Mouse (Mus musculus) C2C12 (cell line): ENCODE results near the gene Ydjc. TPM values are rescaled to one million over a fixed set of nuclear protein-coding genes. Genes with fewer than 3 reads are reported as not detected.

Experiments used
- H3K27me3 ChIP-seq: one replicate; pipeline ENCODE4 v1.6.1; 2011; ENCODE audit not compliant: control insufficient read depth, insufficient read depth, insufficient read length
- H3K36me3 ChIP-seq: one replicate; pipeline ENCODE4 v1.6.1; 2011; ENCODE audit not compliant: control insufficient read depth, insufficient read depth
- H3K4me3 ChIP-seq: one replicate; pipeline ENCODE4 v1.5.1; 2011; ENCODE audit warnings: mild to moderate bottlenecking, control low read depth; ENCODE audit not compliant: poor library complexity, insufficient read depth, severe bottlenecking
- H3K79me2 ChIP-seq: one replicate; pipeline ENCODE4 v1.6.1; 2011; ENCODE audit not compliant: control insufficient read depth, insufficient read depth
- H3K79me3 ChIP-seq: one replicate; pipeline ENCODE4 v1.6.1; 2011; ENCODE audit warnings: low read depth, control low read depth
- H3ac ChIP-seq: one replicate; pipeline ENCODE3; 2011; ENCODE audit warnings: low read depth; ENCODE audit not compliant: control insufficient read depth, insufficient read length
- CEBPB ChIP-seq: IDR thresholded peaks from one replicate; pipeline ENCODE4 v1.6.1; 2011; ENCODE audit warnings: low read depth, mild to moderate bottlenecking, control low read depth, moderate library complexity
- CTCF ChIP-seq: IDR thresholded peaks from one replicate; pipeline ENCODE4 v1.5.1; 2011; ENCODE audit not compliant: control insufficient read depth, insufficient read depth, insufficient read length
- FOSL1 ChIP-seq: IDR thresholded peaks from one replicate; pipeline ENCODE4 v1.8.0; 2011; ENCODE audit warnings: mild to moderate bottlenecking, low read length; ENCODE audit not compliant: poor library complexity, insufficient read depth, severe bottlenecking
- MAX ChIP-seq: IDR thresholded peaks from one replicate; pipeline ENCODE4 v1.6.1; 2011; ENCODE audit warnings: mild to moderate bottlenecking, control low read depth
- MYOD1 ChIP-seq: IDR thresholded peaks from one replicate; pipeline ENCODE4 v1.6.1; 2011; ENCODE audit warnings: low read depth; ENCODE audit not compliant: control insufficient read depth, insufficient read length
- MYOG ChIP-seq: IDR thresholded peaks from one replicate; pipeline ENCODE4 v1.6.1; 2011; ENCODE audit not compliant: control insufficient read depth, insufficient read length; ENCODE audit errors: extremely low read depth
- USF1 ChIP-seq: IDR thresholded peaks from one replicate; pipeline ENCODE4 v1.6.1; 2011; ENCODE audit warnings: low read depth, mild to moderate bottlenecking, control low read depth, moderate library complexity
- polyA plus RNA-seq: library from polyadenylated mRNA; unstranded; fragments of >200 nt; fragmentation: generic; extraction: Trizol; gene quantifications from one replicate; pipeline ENCODE4 v1.2.1, GENCODE M21; 2012; ENCODE audit warnings: missing spikeins

The Ydjc gene
- polyA plus RNA-seq, 1 experiment, result 5.6 TPM

DNA sequence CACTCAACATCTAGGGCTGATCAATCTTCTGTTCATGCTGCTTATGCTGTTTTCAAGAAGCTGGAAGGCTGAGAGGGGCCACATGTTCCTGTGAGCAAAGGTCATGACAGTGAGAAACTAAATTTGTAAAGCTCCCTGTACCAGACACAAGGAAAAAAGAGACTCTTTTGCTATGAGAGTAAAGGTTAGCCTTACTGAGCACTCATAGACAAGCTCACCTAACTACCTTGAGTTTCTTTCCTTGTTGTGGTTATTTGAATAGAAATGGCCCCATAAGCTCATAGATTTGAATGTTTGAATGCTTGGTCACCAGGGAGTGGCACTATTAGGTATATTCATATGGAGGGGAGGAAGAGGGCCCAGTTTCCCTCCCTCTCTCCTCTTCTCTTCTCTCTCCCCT lies 22.8 kb downstream of the Ydjc start:
- no peak for TF ChIP-seq CTCF
- no peak for TF ChIP-seq USF1
- TF ChIP-seq MYOD1, result no peak
- TF ChIP-seq FOSL1, result no peak
- no peak for TF ChIP-seq CEBPB
- no peak for TF ChIP-seq MYOG
- no peak for TF ChIP-seq MAX
- Histone ChIP-seq H3K79me3 (peaks cover 63% of the 10 kb centered on the region), H3K4me3 (no peak overlapping the region), H3K36me3 (peaks cover 70% of the 10 kb centered on the region), H3K79me2 (peaks cover 100% of the 10 kb centered on the region), H3K27me3 (no peaks in the 10 kb centered on the region), H3ac (no peak overlapping the region)

DNA sequence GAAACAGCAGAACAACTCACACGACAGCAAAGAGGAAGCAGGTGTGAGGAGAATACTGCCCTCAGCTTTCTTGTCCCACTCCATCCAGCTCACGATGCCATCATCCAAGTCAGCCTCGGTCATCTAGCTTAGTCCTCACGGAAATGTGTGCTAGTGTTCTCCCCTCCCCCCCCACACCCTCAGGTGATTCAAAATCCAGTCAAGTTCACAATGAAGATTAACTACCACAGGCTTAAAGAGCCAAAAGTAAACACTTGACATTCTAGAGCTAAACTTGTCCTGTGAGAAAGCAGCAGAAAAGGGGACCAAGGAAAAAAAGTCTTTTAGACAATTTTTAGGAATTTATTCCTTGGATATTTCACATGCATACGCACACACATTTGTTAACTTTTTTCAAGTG lies 23.6 kb downstream of the Ydjc start:
- Histone ChIP-seq H3K79me2 (peaks cover 100% of the 10 kb centered on the region), H3K4me3 (no peak overlapping the region), H3K36me3 (peaks cover 73% of the 10 kb centered on the region), H3K79me3 (peaks cover 70% of the 10 kb centered on the region), H3K27me3 (no peaks in the 10 kb centered on the region), H3ac (no peak overlapping the region)
- TF ChIP-seq CEBPB (no peak), CTCF (no peak), MAX (no peak), FOSL1 (no peak)

DNA sequence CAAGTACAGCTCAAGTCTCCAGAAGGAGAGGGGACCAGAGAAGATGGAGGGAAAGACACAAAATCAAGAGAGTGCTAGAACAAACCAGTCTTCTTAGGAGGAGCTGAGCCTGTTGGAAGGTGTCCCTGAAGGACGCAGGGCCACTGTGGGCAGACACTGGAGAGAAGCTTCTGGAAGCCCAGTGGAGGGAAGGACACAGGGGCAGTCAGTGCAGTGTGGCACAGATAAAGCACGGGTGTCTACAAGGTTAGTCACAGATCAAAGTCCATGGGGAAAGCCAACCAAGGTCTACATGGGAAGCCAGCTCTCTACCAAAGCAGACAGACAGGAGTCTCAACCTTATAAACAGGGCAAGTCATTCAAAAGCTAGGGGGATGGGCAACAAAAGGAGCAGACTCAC lies 31.3 kb downstream of the Ydjc start:
- peaks cover 50% of the 10 kb centered on the region for H3K36me3 ChIP-seq

DNA sequence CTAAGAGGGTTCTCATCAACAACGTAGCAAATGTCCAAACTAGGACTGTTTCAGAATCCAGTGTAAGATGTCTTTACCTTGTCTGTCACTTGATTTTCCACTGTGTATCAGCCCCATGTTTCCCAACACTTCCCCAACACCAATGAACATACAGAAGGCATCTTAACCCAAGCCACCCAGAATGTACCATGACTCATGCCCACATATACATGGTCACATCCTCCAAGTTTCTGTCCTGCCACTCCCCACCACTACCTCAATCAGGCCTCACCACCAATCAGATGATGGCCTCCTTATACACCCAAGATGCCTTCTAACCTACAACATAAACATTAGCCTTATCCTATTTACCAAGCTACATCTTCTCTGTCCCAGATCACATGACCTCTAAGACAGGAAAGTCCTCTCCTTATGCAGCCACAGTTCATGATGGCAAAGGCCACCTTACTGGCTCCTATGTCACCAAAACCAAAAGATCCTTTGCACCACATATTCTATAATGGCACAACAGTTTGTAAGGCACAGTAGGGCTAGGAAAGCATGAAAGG lies 33.3 kb downstream of the Ydjc start:
- Histone ChIP-seq H3K79me2 (peaks cover 99% of the 10 kb centered on the region), H3ac (no peak overlapping the region), H3K79me3 (peaks cover 86% of the 10 kb centered on the region), H3K36me3 (peaks cover 41% of the 10 kb centered on the region), H3K4me3 (no peak overlapping the region), H3K27me3 (no peaks in the 10 kb centered on the region)
- TF ChIP-seq USF1 (no peak), MAX (no peak), FOSL1 (no peak), MYOD1 (no peak), MYOG (no peak), CEBPB (no peak), CTCF (no peak)

More for the DNA sequence above, 31.3 kb downstream of the Ydjc start:
- no peak overlapping the region for H3K4me3 ChIP-seq
- H3K79me2 ChIP-seq, result peaks cover 99% of the 10 kb centered on the region
- H3ac ChIP-seq, result no peak overlapping the region
- H3K79me3 ChIP-seq, result peaks cover 78% of the 10 kb centered on the region
- no peak for TF ChIP-seq FOSL1
- no peak for TF ChIP-seq MAX
- TF ChIP-seq MYOD1, result no peak
- TF ChIP-seq USF1, result no peak
- no peak for TF ChIP-seq MYOG
- TF ChIP-seq CTCF, result no peak
- no peak for TF ChIP-seq CEBPB
- no peaks in the 10 kb centered on the region for H3K27me3 ChIP-seq

DNA sequence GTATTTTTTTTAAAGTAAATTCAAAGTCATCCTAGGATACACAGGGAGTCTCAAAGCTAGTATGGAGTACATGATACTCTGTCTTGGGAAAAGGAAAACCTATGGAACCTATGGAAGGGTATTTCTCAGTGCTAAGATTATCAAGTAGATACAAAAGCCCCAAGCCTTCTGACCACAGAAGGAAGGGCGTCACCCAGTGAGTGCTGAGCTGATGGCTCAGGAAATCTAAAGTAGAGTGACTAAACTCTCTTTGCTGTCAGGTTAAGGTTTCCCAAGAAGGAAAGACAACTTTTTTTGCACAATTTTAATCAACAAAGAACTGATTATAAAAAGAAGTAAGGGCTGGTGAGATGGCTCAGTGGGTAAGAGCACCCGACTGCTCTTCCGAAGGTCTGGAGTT lies 35.3 kb downstream of the Ydjc start:
- peaks cover 21% of the 10 kb centered on the region for H3K36me3 ChIP-seq
- no peaks in the 10 kb centered on the region for H3K27me3 ChIP-seq
- peaks cover 100% of the 10 kb centered on the region for H3K79me2 ChIP-seq
- H3ac ChIP-seq, result no peak overlapping the region
- H3K4me3 ChIP-seq, result no peak overlapping the region
- peaks cover 89% of the 10 kb centered on the region for H3K79me3 ChIP-seq
- TF ChIP-seq CTCF (no peak), USF1 (no peak), MAX (no peak), MYOG (no peak), FOSL1 (no peak), MYOD1 (no peak), CEBPB (no peak)

DNA sequence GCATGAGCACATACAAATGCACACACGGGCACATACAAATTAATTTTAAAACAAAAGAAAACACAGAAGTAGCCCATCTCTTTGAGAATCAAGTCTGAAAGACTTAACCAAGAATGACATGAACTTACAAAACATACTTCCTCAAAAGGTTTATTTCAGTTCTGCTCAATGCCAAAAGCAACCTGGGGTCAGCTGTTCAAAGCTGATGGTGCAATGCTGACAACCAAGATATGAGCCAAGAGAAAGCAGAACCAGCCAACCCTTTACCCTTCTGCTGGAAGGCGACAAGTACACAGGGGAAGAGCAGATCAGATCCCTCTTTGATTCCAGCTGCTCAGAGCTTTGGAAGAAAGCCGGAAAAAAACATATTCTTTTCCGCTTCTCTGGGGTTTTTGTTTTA lies 37.0 kb downstream of the Ydjc start:
- H3K79me2 ChIP-seq, result peaks cover 100% of the 10 kb centered on the region
- TF ChIP-seq MAX, result no peak
- TF ChIP-seq MYOD1, result no peak
- TF ChIP-seq CTCF, result no peak
- no peak for TF ChIP-seq FOSL1
- no peak for TF ChIP-seq MYOG
- TF ChIP-seq USF1, result no peak
- TF ChIP-seq CEBPB, result no peak
- no peak overlapping the region for H3K4me3 ChIP-seq
- no peak overlapping the region for H3ac ChIP-seq
- peaks cover 25% of the 10 kb centered on the region for H3K36me3 ChIP-seq
- H3K79me3 ChIP-seq, result peaks cover 93% of the 10 kb centered on the region
- no peaks in the 10 kb centered on the region for H3K27me3 ChIP-seq
